Mouse (Mus musculus) spleen, postnatal 10 days (tissue): ENCODE measurements around the gene Rbm4.

Source experiments
- DNase-seq, 2 experiments: peaks; one replicate each; pipeline ENCODE4 v3.0.0; 2021 to 2022; ENCODE audit warnings: low spot score in 2 of 2

The Rbm4 gene

DNA sequence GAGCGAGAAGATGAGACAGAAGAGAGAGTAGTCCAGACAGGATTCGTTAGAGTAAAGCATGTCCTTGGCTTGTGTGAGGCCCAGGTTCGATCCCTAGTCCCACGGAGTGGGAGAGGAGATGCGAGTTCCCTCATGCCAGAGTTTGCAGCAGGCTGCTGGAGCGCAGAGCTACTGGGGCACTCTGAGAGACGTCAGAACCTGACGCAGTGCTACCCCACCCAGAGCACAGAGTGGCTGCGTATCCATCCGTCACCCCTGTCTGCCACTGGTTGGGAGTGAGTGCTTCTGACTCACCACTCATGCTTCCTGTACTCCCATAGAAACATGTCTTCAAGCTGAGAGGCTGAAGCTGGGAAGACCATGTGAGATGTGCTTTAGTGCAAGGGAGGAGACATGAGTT is 52.2 kb downstream of the Rbm4 start:
- no peak for DNase-seq

DNA sequence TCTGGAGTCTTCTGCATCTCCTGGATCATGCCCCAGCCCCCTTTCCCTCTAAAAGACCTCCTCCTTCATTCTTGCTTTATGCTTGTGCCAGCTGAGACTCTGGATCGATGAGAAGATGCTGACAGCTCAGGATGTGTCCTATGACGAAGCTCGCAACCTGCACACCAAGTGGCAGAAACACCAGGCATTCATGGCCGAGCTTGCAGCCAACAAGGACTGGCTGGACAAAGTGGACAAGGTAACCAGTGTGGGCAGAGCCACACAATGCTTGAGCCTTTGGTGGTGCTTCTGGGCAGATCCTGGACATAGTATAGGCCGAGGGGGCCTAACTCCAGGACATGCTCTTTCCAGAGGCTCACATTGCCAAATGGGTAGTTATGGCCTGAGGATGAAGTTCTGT is 53.9 kb downstream of the Rbm4 start:
- DNase-seq, result no peak

DNA sequence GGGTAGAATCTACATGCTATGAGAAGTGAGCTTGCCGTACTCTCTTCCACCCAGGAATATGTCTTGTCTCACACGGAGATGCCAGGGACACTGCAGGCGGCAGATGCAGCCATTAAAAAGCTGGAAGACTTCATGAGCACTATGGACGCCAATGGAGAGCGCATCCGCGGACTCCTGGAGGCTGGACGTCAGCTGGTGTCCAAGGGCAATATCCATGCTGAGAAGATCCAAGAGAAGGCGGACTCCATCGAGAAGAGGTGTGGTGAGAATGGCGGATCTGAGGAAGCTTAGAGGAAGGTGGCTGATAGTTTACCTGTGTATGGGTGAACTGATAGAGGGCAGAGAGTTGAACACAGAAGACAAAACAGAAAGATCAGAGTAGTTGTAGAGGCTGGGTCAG is 54.6 kb downstream of the Rbm4 start:
- DNase-seq, result no peak

DNA sequence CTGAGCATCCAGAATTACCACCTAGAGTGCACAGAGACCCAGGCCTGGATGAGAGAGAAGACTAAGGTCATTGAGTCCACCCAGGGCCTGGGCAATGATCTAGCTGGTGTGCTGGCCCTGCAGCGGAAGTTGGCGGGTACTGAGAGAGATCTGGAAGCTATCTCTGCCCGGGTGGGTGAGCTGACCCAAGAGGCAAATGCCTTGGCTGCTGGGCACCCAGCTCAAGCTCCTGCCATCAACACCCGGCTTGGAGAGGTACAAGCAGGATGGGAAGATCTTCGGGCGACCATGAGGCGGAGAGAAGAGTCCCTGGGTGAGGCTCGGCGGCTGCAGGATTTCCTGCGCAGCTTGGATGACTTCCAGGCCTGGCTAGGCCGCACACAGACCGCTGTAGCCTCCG is 55.8 kb downstream of the Rbm4 start:
- no peak for DNase-seq
